Mouse (Mus musculus) megakaryocyte-erythroid progenitor cell, adult 5-6 weeks (primary cell): ENCODE data around the gene Slc48a1. TPM values are rescaled to one million over a fixed set of nuclear protein-coding genes. Genes with fewer than 3 reads are reported as not detected.
A peak's percentile ranks its signal among the peaks of the same experiment; 100 is the strongest.

ENCODE experiments used
- ATAC-seq: replicated peaks from 2 replicates; pipeline ENCODE4 v1.8.0; 2016; ENCODE audit warnings: mild to moderate bottlenecking, inconsistent platforms; ENCODE audit not compliant: severe bottlenecking, poor library complexity, low FRiP score, low TSS enrichment
- total RNA-seq, 2 experiments: library from RNA; stranded (forward) in 1 of 2; stranded (reverse) in 1 of 2; fragments of 200-1000, 215-1000 nt in 1 of 2; fragments of >200 nt in 1 of 2; fragmentation: Nextera tagmentation in 1 of 2; gene quantifications; 2 replicates each; pipeline ENCODE4 v1.2.3; 2014 to 2017

Gene Slc48a1
- total RNA-seq (2014; fragmentation: Nextera tagmentation) (91.5 and 112 TPM in 2 replicates), total RNA-seq (2017) (53.7 and 72.6 TPM in 2 replicates)

GRCm38 (mm10) chr15:97778311-97779098 is at the start of gene Slc48a1:
Gene Slc48a1, plus strand, starts transcription at chr15:97778520.
- no peak for ATAC-seq

DNA sequence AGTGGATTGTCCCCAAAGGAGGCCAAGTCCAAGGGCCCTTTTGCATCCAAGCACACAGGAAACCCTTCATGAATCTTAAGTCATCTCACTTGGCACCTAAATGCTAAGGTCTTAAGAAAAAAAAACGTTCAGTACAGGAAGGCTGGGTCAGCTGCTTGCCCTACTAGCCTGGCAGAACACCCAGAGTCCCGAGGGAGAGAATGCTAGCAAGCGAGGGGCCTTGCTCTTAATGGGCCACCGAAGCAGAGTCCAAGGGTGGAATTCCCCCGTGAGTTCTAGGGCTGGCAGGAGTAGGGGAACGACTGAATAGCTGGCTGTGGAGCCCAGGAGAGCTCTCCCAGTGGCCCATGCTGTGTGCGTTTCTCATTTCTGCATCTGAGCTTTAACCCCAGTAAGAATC is 49.5 kb upstream of the Slc48a1 start:
- ATAC-seq, result no peak

DNA sequence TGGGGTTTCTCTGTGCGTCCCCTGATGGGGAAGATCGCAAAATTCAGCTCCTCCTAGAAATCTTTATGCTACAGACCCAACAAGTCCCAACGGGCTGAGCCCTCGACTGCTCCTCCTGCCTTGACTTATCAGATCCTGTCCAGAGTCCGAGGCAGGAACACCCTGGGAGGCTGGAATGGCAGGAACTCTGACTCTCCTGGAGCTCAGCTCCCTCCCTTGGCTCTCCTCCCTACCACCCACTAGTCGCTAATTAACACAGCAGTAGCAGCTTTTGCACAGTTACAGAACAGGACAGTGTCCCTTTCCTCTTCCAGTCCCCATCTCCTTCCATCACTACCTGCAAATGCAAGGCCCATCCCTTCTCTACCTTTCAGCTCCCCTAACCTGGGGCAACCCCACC is 48.0 kb upstream of the Slc48a1 start:
- no peak for ATAC-seq

GRCm38 (mm10) chr15:97731111-97731510 is 47.2 kb upstream of the Slc48a1 start, which contains the start of gene Endou:
Gene Endou, minus strand, starts transcription at chr15:97731339.
- no peak for ATAC-seq

- ATAC-seq, result no peak
Measured at GRCm38 (mm10) chr15:97731988-97732387, 46.3 kb upstream of the Slc48a1 start.

DNA sequence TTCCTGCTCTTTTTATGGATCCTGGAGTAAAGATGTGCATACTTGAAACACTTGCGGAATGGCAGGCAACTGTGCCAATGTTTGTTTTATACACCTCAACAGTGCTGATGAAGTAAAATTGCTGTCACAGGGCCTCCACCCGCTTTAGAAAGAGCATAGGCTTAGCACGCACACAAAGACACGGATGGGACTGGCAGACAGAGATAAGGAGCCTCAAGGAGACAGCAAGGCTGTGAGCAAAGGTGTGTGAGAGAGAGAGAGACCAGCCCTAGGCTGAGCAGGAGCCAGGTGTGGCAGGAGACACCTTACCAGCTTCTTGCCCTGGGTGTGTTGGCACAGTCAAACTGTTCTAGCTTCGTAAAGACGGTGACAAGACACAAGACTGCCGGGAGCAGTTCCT is 39.4 kb upstream of the Slc48a1 start:
- peak; percentile 93 for ATAC-seq

GRCm38 (mm10) chr15:97740283-97740732 is 38.0 kb upstream of the Slc48a1 start:
- ATAC-seq, result no peak

- ATAC-seq, result no peak
Measured at GRCm38 (mm10) chr15:97741662-97742061, 36.7 kb upstream of the Slc48a1 start.

- ATAC-seq, result no peak
Measured at GRCm38 (mm10) chr15:97742074-97742473, 36.2 kb upstream of the Slc48a1 start.

DNA sequence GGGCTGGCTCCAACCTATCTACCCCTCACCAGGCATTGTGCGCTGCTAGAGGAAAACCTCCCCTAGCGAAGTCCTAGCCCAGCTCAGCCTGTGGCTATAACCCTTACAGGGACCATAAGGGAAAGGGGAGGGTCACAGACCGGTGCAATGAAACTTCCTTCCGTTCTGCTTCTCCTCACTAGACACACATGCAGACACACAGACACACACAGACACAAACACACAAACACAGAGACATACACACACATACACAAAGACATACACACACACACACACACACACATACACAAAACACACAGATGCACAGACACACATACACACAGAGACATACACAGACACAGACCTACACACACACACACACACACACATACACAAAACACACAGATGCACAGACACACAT is 35.7 kb upstream of the Slc48a1 start:
- ATAC-seq, result no peak

DNA sequence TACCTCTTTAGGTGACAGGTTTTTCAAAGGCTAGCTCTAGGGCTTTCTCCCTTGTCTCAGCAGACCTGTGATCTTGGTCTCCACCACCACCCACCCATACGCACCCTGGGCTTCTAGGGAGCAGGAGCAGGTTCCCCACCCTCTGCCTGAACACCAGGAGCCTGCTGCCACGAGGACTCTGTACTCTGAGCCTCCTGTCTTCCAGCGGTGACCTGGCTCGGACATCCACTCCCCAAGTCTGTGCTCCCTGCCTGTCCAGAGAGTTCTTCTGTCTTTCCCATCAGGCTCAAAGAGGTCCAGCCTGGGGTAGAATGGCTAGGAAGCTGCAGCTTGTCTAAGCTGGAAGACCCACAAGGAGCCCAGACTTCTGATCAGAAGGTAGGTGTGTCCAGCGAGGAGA is 35.1 kb upstream of the Slc48a1 start:
- no peak for ATAC-seq

GRCm38 (mm10) chr15:97743961-97744525 is 34.3 kb upstream of the Slc48a1 start:
- ATAC-seq, result no peak

DNA sequence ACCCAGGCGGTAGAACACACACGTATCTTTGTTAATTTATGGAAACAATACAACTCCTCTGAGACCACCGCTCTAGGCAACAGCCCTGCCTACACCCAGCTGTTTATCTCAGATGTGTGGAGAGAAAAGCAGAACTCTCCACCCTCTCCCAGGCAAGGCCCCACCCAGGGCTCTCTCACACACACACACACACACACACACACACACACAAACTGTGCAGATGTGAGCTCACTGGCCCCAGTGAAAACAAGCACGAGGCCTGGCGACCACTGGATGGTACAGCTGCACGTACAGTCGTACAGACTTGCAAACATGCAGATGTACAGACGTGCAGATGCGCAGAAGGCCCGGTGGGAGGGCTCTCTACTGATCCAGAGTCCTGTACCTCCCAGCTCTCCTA is 33.4 kb upstream of the Slc48a1 start:
- ATAC-seq, result peak; percentile 51

DNA sequence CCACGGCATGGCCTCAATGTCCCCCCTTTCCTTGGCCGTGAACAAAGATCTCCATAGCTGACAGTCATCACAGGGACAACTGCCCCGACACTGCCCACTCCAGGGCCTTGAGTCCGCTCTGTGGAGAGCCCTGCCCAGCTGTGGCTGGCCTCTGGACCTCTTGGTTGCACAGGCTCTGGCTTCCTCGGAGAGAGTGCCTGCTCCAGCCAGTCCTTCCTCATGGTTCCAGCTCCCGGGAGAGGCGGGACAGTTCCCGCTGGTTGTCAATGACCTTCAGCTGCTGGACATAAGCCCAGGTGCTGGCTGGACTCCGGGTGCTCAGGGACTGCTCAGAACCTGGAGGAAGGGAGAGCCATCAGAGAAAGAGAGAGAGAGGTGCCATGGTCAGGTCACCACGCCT is 33.0 kb upstream of the Slc48a1 start:
- no peak for ATAC-seq

GRCm38 (mm10) chr15:97746278-97746677 is 32.0 kb upstream of the Slc48a1 start:
- ATAC-seq, result no peak

DNA sequence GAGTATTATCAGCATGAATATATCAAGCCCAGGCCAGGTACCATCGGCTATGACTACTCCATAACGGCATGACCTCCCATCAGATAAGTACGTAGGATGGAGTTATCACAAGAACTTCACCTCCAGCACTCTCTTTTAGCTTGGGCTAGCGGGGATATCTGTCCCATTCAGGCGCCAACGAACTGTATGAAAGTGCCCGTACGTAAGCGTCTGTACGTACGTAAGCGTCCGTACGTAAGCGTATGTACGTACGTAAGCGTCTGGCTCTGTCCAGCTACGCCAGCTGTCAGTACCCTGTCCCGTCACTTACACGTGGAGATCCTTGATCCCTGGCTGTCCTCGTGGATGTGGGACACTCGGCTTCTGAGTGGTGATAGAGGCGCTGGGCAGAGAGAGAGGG is 31.6 kb upstream of the Slc48a1 start:
- ATAC-seq, result peak; percentile 35

- ATAC-seq, result no peak
Measured at GRCm38 (mm10) chr15:97747486-97747885, 30.8 kb upstream of the Slc48a1 start.

GRCm38 (mm10) chr15:97748309-97748708 is 30.0 kb upstream of the Slc48a1 start:
- ATAC-seq, result peak; percentile 72

GRCm38 (mm10) chr15:97748964-97749363 is 29.4 kb upstream of the Slc48a1 start:
- ATAC-seq, result no peak

DNA sequence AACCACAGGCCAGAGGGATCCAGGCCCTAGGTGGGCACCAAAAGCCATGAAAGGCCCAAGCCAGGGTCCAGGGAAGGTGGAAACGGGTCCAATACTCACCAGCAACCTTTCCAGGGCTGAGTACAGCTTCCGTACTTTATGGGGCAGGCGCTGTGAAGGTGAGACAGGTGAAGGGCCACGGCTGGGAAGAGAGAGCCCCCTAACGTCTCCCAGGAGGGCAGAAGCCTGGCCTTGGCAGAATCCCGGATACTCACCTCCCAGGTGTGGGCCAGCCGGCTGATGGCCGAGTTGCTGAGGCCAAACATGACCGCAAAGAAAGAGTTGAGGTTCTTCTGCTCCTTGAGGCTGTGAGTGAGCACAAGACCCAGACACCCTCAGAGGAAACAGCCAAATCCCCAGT is 28.9 kb upstream of the Slc48a1 start:
- ATAC-seq, result no peak

GRCm38 (mm10) chr15:97749841-97750240 is 28.5 kb upstream of the Slc48a1 start:
- no peak for ATAC-seq
